ENCODE assay signal across 8 mouse cellular contexts in the genomic region with DNA sequence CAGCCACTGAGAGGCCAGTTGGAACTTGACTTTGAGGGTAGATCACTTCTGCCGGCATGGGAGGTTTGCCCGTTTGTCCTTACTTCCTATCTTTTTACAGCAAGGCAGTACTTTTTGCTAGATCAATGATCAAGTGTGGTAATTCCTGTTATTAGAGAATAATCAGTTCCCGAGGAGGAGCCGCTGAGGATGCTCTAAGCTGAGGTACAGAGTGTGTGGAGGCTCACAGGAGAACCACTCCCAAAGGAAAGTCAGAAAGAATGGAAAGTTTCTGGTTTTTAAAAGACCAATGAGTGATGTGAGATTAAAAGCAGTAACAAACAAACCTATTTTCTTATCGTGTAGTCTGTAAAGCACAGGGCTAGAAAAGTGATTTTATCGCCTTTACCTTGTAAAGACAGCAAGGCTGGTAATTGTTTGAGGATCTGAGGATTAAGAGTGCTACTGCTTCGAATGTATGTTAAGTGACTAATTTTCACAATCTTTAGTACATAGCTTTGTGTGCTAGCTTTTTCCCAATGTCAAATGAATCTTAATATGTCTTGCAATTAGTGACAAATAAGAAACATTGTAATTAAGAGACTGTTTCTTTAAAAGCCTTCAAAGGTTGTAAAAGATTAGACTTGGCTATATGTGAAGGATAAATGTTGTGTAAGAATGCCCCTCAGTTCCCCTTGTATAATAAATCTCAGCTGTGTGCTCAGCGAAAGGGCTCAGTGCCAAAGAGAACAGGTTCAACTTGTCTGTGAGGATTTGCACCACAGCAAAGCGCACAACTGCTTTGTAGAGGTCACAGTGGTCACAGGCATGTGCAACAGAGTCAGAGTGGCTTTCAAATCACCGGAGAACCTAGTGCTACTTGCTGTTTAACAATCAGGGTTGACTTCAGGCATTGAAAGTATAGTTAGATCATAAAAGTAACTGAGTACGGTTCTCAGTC.
DNase-seq lines count a peak whose midpoint lies in the region; ATAC-seq and TF ChIP-seq lines count a peak whose summit lies in the region.

No protein-coding gene starts in this region.

- peak; percentile 9 for DNase-seq in testis, postnatal 14 days (ENCODE audit: low spot score)
- DNase-seq in testis, postnatal 10 days (ENCODE audit: low spot score) = no peak
- no peak for DNase-seq in intestine, embryonic 14.5 days (ENCODE audit: low spot score)
- DNase-seq in lung, embryonic 14.5 days = peak; percentile 82
- DNase-seq in urinary bladder, postnatal 4 days (ENCODE audit: low spot score in 2 of 2) = peak; percentile 48 to 73
- DNase-seq in thymus, postnatal 4 days = no peak
- no peak for DNase-seq in right cerebral cortex, postnatal 10 days (ENCODE audit: low spot score in 2 of 2)
- DNase-seq in forebrain, embryonic 11.5 days (ENCODE audit: low spot score) = no peak

- H3K9me3 ChIP-seq in intestine, embryonic 14.5 days (ENCODE audit: control insufficient read depth, low read length) = no peaks in the 10 kb centered on the region
- H3K9me3 ChIP-seq in lung, embryonic 14.5 days (ENCODE audit: low read depth, low read length) = no peaks in the 10 kb centered on the region
- H3K9me3 ChIP-seq in forebrain, embryonic 11.5 days (ENCODE audit: control insufficient read depth, low read length) = no peaks in the 10 kb centered on the region

- H3K27me3 ChIP-seq in intestine, embryonic 14.5 days (replicated peaks; ENCODE audit: control insufficient read depth, insufficient read depth, low read length) = no peaks in the 10 kb centered on the region
- no peaks in the 10 kb centered on the region for H3K27me3 ChIP-seq in lung, embryonic 14.5 days (ENCODE audit: insufficient read depth, low read length)
- H3K27me3 ChIP-seq in forebrain, embryonic 11.5 days (ENCODE audit: control insufficient read depth, insufficient read depth, low read length) = no peaks in the 10 kb centered on the region

- no peak overlapping the region for H3K27ac ChIP-seq in intestine, embryonic 14.5 days (ENCODE audit: low read depth)
- H3K27ac ChIP-seq in lung, embryonic 14.5 days (ENCODE audit: low read depth) = peak overlapping the region; percentile 46
- no peak overlapping the region for H3K27ac ChIP-seq in forebrain, embryonic 11.5 days (ENCODE audit: low read depth, low read length)

- no peak overlapping the region for H3K4me3 ChIP-seq in intestine, embryonic 14.5 days (ENCODE audit: low read depth, low read length)
- H3K4me3 ChIP-seq in lung, embryonic 14.5 days (ENCODE audit: low read depth, low read length) = no peak overlapping the region
- H3K4me3 ChIP-seq in forebrain, embryonic 11.5 days (ENCODE audit: low read depth, low read length) = no peak overlapping the region

- ATAC-seq in intestine, embryonic 14.5 days (replicated peaks; ENCODE audit: low FRiP score, low TSS enrichment, low read depth) = peak; percentile 53; the same call in 1 of the 2 replicates
- peak; percentile 73; the same call in 1 of the 2 replicates for ATAC-seq in lung, embryonic 14.5 days (ENCODE audit: insufficient read depth)
- ATAC-seq in forebrain, embryonic 11.5 days (replicated peaks; ENCODE audit: low FRiP score) = no peak

- H3K4me2 ChIP-seq in intestine, embryonic 14.5 days (ENCODE audit: low read length) = no peak overlapping the region
- H3K4me2 ChIP-seq in lung, embryonic 14.5 days = no peak overlapping the region
- H3K4me2 ChIP-seq in forebrain, embryonic 11.5 days (ENCODE audit: low read depth, low read length, severe bottlenecking) = no peak overlapping the region

- WGBS in intestine, embryonic 14.5 days = 64% methylated on average over 11 of the region's 11 CpGs
- WGBS in lung, embryonic 14.5 days = 51% methylated on average over 11 of the region's 11 CpGs
- 83% methylated on average over 11 of the region's 11 CpGs for WGBS in forebrain, embryonic 11.5 days

- no peak overlapping the region for H3K9ac ChIP-seq in intestine, embryonic 14.5 days (ENCODE audit: low read length)
- H3K9ac ChIP-seq in lung, embryonic 14.5 days = no peak overlapping the region
- no peak overlapping the region for H3K9ac ChIP-seq in forebrain, embryonic 11.5 days (ENCODE audit: low read length)

- no peaks in the 10 kb centered on the region for H3K36me3 ChIP-seq in intestine, embryonic 14.5 days (ENCODE audit: control insufficient read depth, insufficient read depth, low read length)
- no peaks in the 10 kb centered on the region for H3K36me3 ChIP-seq in lung, embryonic 14.5 days (ENCODE audit: insufficient read depth)
- H3K36me3 ChIP-seq in forebrain, embryonic 11.5 days (ENCODE audit: control insufficient read depth, insufficient read depth, low read length) = no peaks in the 10 kb centered on the region

- H3K4me1 ChIP-seq in intestine, embryonic 14.5 days (replicated peaks; ENCODE audit: control insufficient read depth, insufficient read depth, low read length) = no peaks in the 10 kb centered on the region
- peaks cover 9% of the 10 kb centered on the region; the same call in 1 of the 2 replicates for H3K4me1 ChIP-seq in lung, embryonic 14.5 days (ENCODE audit: insufficient read depth)
- no peaks in the 10 kb centered on the region for H3K4me1 ChIP-seq in forebrain, embryonic 11.5 days (replicated peaks; ENCODE audit: control insufficient read depth, insufficient read depth, low read length)

- TF ChIP-seq CTCF in lung, embryonic 14.5 days (IDR thresholded peaks at IDR 0.05; ENCODE audit: low read depth) = no peak

Comparison
In these comparisons a context has a peak if more than half of its experiments do, and no peak if none do; other contexts are left out.
1. DNase-seq: peak in testis, postnatal 14 days (single experiment), lung, embryonic 14.5 days (single experiment) and urinary bladder, postnatal 4 days (2 of 2); none in testis, postnatal 10 days (single experiment), intestine, embryonic 14.5 days (single experiment), thymus, postnatal 4 days (single experiment), right cerebral cortex, postnatal 10 days (0 of 2) and forebrain, embryonic 11.5 days (single experiment).